Mouse (Mus musculus) macrophage (primary cell): Measurements from ENCODE around the gene Fibcd1. TPM values are rescaled to one million over a fixed set of nuclear protein-coding genes. Genes with fewer than 3 reads are reported as not detected.

Source experiments
- H3K27ac ChIP-seq: fragments of 350-480 bp; formaldehyde crosslinking; 2 replicates; pipeline ENCODE4 v1.9.0; 2021
- H3K36me3 ChIP-seq: fragments of 350-480 bp; formaldehyde crosslinking; 2 replicates; pipeline ENCODE4 v1.9.0; 2021; ENCODE audit errors: inconsistent target
- H3K4me3 ChIP-seq: fragments of 350-480 bp; formaldehyde crosslinking; 2 replicates; pipeline ENCODE4 v1.9.0; 2021; ENCODE audit errors: inconsistent target
- H3K79me2 ChIP-seq: fragments of 350-480 bp; formaldehyde crosslinking; 2 replicates; pipeline ENCODE4 v1.9.0; 2021; ENCODE audit errors: inconsistent target
- WGBS: methylation state at CpG from one replicate; pipeline ENCODE4 v1.1.7; 2026; ENCODE audit warnings: inconsistent platforms; ENCODE audit not compliant: missing documents; 5-methylcytosine and 5-hydroxymethylcytosine counted together
- polyA plus RNA-seq: library from polyadenylated mRNA; stranded (reverse); fragments of 250-400 nt; gene quantifications from 3 replicates; pipeline ENCODE4 v1.2.4, GENCODE M21; 2018; ENCODE audit warnings: inconsistent platforms

Fibcd1 gene
- polyA plus RNA-seq, 1 experiment from 2014 or later, result not detected

DNA sequence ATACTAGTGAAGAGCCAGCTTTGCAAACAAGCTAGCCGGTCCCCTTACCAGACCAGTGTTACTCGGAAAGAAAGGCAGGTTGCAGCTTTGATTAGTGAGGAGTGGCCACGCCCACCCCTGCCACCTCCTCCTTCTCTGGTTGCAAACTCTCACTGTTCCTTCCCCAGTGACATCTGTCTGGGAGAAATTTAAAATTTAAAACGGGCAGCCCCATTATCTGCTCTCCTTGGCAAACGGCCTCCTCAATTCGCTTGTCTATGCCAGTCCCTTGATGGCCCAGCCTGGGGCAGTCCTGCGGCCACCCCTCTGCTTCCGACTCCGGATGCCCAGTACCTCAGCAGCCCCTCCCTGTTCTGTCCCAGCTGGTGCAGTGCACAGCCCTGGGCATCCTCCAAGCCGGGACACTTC, 1.1 kb downstream of the Fibcd1 start:
- H3K27ac ChIP-seq, result no peak overlapping the region
- WGBS, result 16% methylated on average over 10 of the region's 10 CpGs
- no peaks in the 10 kb centered on the region for H3K36me3 ChIP-seq
- no peak overlapping the region for H3K4me3 ChIP-seq
- no peaks in the 10 kb centered on the region for H3K79me2 ChIP-seq

DNA sequence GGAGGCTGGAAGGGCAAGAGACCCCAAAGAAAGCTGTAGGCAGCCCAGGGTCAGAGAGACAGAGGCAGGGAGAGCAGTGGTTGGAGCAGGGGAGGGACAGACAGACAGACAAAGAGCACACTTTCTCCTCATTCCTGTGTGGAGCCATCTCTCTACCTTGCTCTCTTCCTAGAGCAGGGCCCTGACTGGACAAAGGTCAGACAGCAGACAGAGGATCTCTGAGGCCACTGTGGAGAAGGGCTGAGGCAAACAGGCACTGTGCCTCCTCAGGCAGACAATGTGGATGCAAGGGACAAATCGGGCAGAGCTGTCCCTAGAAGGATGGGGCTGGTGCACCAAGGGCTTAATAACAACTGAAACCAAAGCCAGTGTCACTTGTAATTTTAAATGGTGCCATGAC, 6.9 kb downstream of the Fibcd1 start:
- no peaks in the 10 kb centered on the region for H3K36me3 ChIP-seq
- no peak overlapping the region for H3K4me3 ChIP-seq
- no peaks in the 10 kb centered on the region for H3K79me2 ChIP-seq
- no peak overlapping the region for H3K27ac ChIP-seq
- WGBS, result 91% methylated on average over 1 of the region's 1 CpGs

DNA sequence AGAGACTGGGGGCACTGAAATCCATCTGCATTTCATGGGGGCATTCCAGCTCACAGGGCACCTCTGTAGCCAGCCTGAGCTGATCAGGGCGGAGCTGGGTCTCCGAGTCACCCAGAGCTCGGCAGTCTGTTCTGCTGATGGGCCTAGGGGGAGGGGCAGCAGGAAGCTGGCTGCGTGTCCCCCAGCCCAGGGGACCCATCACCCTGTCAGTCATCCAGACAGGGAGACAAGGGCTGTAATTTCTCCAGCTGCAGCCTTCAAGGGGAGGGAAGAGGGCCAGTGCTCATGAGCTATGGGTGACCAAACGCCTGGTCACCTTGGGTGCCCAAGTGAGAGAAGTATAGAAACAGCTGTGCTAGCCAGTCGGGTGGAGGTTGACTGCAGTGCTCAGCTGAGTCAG, 8.8 kb downstream of the Fibcd1 start:
- H3K27ac ChIP-seq, result no peak overlapping the region
- no peaks in the 10 kb centered on the region for H3K79me2 ChIP-seq
- WGBS, result 68% methylated on average over 6 of the region's 6 CpGs
- H3K4me3 ChIP-seq, result no peak overlapping the region
- no peaks in the 10 kb centered on the region for H3K36me3 ChIP-seq

DNA sequence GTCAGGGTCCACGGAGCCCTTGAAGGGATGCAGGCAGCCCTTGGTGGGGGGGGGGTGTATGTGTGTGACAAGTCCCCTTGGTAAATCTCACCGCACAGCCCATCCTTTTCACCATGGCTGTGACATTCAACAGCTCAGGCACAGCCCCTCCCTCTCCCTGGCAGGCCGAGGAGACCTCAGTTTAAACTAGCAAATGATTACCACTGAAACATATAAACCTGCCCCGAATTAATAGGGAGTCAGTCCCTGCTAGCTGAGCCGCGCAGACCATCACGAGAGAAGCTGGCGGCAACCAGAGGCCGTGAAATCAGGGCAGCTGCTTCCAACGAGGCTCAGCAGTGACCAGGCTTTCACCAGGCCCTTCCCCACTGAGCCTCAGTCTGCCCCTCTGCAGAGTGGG, 9.7 kb downstream of the Fibcd1 start:
- WGBS, result 89% methylated on average over 9 of the region's 10 CpGs
- no peaks in the 10 kb centered on the region for H3K36me3 ChIP-seq
- no peak overlapping the region for H3K27ac ChIP-seq
- no peak overlapping the region for H3K4me3 ChIP-seq
- no peaks in the 10 kb centered on the region for H3K79me2 ChIP-seq

DNA sequence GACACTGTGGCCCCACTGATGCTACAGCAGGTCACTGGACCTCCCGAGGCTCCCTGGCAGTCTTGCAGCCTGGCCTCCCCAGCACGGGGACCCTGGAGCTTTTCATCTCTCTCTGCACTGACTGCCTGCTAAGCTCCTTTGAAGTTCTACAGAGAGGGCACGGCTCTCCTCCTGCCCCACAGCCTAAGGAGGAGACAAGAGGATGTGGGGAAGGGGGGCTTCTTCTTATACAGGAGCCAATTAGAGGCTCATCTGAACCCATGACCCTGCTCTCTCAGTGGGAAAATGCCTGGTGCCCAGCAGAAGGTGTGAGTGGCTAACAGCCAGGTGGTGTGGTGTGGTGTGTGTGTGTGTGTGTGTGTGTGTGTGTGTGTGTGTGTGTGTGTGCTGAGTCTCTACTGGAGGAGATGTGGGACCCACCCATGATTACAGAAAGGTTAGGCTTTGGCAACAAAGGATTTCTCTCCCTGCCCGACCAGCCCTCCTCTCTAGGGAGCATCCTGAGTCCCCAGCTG, 17.4 kb downstream of the Fibcd1 start:
- WGBS, result 84% methylated on average over 4 of the region's 4 CpGs

DNA sequence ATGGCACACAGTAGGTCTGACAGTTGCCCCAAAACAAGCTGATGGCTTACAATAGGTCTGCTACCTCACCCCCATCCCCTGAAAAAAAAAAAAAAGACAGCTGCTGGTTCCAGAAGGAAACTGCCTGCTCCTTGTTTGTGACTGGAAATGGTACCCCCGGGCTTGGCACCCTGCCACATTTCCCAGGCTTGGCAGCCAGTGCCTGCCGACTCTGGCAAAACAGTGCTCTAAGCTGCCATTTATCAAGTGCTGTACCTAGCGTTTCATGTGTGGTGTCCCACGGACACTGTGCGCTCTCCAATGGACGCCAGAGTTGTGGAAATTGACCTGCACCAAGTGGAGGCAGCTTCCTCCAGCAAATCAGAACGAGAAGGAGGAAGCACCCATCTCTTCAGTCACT, 17.9 kb downstream of the Fibcd1 start:
- H3K27ac ChIP-seq, result no peak overlapping the region
- no peaks in the 10 kb centered on the region for H3K79me2 ChIP-seq
- no peaks in the 10 kb centered on the region for H3K36me3 ChIP-seq
- H3K4me3 ChIP-seq, result no peak overlapping the region
- 57% methylated on average over 7 of the region's 7 CpGs for WGBS

More for the DNA sequence above, 17.4 kb downstream of the Fibcd1 start:
- H3K79me2 ChIP-seq, result no peaks in the 10 kb centered on the region
- no peaks in the 10 kb centered on the region for H3K36me3 ChIP-seq
- no peak overlapping the region for H3K27ac ChIP-seq
- H3K4me3 ChIP-seq, result no peak overlapping the region

DNA sequence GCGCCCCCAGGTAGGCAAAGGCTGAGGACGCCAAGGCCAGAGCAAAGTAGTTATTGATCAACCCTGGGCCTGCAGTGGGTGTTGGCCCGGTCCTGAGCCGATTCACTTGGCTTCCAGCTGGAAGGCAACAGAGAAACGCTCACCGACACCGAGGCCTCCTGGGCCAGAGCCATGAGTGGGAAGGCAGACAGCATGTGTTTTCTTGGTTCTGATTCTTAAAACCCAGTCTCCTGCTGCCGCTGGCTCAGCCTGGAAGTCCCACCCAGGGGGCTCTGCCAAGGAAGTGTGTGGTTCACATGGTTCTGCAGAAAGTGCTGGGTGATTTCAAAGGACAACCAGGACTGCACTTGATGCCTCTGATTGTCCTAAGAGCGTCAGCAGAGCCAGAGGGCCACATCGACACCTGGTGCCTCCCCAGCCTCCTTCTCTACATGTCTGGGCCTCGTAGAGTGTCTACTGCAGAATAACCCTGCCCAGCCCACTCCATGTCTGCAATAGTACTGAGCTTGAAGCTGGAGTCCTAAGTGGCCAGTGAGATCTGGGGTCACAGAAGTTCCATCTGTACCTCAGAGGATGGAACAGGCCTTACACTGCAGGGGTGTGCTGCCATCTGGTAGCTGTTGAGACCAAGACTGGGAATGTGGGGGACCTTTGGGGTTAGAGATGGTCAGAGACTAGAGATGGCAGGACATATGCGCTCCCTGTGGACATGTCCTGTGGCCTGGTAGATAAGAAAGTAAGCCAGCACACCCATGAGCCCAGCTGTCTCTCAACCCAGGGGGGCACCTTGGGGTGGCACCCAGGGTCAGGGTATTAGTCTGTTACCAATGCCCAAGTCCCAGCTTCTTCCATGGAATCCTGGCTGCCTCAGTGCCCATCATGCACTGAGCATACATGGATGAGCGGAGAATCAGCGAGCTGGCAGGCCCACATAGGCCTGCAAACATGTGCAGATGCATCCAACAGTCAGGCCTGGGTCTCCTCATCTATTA, 19.4 kb downstream of the Fibcd1 start:
- H3K27ac ChIP-seq, result no peak overlapping the region
- H3K4me3 ChIP-seq, result no peak overlapping the region
- WGBS, result 94% methylated on average over 14 of the region's 14 CpGs
- no peaks in the 10 kb centered on the region for H3K79me2 ChIP-seq
- no peaks in the 10 kb centered on the region for H3K36me3 ChIP-seq

DNA sequence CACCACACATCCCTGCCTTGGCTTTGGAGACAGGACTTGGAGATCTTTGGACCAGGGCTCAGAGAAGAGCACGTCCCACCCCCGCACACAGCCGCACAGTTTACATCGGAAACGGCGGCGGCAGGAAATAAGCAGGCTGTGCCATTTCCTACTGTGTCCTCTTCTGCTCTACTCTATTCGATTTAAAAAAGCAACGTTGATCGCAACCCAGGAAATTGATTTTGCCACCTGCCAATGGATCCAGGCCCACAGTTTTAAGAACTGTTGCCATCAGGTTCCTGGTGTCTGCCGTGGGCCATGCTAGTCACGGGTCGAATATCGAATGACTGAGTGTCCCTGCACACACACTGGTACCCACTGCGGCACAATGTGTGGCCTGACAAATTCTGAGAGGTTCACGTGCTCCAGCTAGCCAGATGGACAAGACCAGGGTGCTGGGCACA, 20.3 kb downstream of the Fibcd1 start:
- Histone ChIP-seq H3K79me2 (no peaks in the 10 kb centered on the region), H3K4me3 (no peak overlapping the region), H3K36me3 (no peaks in the 10 kb centered on the region), H3K27ac (no peak overlapping the region)
- WGBS, result 28% methylated on average over 15 of the region's 16 CpGs

DNA sequence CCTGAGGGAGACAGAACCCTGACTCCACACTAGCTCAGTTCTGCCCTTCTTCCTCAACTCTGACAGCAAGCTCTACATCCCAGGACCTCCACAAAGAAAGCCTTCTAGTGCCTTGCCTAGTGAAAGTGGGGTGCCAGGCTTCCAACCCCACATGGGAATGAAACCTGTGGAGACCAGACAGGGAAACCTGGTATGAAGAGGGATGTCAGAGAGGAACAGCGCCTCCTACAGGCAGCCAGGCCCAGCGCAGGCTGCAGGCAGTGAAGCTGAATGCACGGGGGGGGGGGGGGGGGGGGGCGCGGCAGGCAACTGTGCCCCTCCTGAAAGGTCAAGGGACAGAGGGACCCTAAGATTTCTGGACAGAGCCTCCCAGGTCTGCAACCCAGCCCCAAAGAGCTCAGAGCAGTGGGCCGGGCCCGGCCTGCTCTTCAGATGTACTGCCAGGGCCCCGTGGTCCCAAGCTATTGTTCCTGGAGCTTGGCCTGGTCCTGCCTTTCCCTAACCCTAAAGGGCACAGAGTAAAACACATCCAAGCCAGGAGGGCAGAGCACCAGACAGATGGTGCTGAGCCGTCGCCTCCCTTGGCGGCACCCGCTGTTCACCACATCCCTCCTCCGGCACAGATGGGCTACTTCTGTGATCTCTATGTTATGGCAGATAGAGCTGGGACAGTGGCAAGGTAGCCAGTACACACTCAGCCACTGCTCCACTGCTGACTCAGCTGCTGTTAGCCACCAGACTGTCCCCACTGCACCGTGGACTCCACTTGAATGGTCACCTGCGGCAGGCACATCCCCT, 21.7 kb downstream of the Fibcd1 start:
- H3K4me3 ChIP-seq, result no peak overlapping the region
- 90% methylated on average over 10 of the region's 15 CpGs for WGBS
- H3K79me2 ChIP-seq, result no peaks in the 10 kb centered on the region
- no peak overlapping the region for H3K27ac ChIP-seq
- H3K36me3 ChIP-seq, result no peaks in the 10 kb centered on the region

DNA sequence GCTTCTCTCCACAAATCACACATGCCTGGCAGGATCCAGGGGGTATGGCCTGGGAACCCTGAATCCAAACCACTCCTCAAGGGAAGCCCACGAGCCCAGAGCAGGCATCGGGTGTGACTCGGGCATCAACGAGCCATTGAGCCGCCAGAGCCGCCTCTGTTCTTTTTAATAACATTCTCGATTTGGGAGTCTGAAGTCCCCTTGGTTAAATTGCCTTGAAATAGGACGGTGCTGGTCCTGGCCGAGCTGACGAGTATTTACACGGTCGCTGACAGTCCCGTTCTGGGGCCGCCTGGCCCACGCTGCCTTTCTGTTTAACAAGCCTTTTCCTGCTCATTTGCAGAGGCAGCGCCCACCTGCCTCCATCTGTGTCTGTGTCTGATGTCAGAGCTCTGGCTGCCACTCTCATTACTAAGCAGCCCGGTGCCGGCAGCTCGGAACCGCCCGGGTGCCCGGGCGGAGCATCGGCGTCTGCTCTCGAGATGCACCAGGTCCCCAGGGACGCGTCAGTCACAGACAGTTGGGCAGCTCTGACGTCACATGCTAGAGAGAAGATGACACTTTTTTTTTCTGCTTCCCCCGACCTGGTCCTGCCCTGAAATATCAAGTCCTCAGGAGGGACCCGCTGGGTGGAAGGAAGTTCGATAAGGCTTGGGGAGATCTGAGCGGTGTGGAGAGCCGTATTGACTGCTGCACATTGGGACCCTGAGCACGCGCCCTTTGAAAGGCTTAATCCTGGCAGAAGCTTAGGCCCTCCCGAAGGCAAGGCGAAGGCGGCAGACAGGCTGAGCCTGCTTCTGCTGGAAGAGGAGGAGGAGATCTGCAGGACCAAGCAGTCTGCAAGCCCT, 23.1 kb downstream of the Fibcd1 start:
- Histone ChIP-seq H3K4me3 (no peak overlapping the region), H3K79me2 (no peaks in the 10 kb centered on the region), H3K27ac (no peak overlapping the region), H3K36me3 (no peaks in the 10 kb centered on the region)
- WGBS, result 35% methylated on average over 39 of the region's 39 CpGs

DNA sequence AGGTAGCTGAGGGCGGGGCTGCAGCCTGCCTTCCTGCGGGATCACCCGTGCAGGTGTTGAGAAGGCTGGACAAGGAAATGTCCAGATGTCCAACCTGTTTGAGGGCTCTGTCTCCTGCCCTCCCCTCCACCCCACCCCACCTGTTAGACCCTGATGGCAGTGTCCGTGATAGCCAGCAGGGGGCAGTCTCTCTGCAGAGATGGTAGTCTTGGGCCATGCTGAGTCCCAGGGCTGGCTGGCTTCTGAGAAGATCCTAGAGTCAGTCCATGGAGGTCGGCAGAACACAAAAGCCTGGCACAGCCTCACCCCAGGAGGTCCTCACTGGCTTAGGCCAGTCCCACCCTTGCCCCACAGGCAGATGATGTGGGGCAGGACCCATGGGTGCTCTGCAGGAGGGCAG, 30.4 kb downstream of the Fibcd1 start:
- 28% methylated on average over 5 of the region's 5 CpGs for WGBS
- Histone ChIP-seq H3K36me3 (no peaks in the 10 kb centered on the region), H3K79me2 (no peaks in the 10 kb centered on the region), H3K27ac (no peak overlapping the region), H3K4me3 (no peak overlapping the region)

DNA sequence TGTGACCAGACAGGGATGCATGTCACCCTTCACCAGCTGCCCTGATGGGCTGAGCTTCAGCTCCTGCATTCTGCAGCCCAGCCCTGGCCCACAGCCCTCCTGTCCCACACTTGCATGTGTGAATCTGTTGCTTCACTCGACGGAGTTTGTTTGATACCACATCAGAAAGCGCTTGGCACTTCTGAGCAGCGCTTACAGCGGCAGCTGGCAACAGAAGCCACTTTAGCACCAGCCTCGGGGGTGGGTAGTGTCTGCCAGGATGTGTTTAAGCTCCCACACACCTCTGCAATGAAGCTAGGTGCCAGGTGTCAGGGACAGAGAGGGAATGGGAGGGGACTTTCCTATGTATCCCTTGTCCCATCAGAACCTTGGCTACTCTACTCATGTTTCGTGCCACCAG, 31.1 kb downstream of the Fibcd1 start:
- 80% methylated on average over 6 of the region's 7 CpGs for WGBS
- Histone ChIP-seq H3K4me3 (no peak overlapping the region), H3K79me2 (no peaks in the 10 kb centered on the region), H3K36me3 (no peaks in the 10 kb centered on the region), H3K27ac (no peak overlapping the region)

DNA sequence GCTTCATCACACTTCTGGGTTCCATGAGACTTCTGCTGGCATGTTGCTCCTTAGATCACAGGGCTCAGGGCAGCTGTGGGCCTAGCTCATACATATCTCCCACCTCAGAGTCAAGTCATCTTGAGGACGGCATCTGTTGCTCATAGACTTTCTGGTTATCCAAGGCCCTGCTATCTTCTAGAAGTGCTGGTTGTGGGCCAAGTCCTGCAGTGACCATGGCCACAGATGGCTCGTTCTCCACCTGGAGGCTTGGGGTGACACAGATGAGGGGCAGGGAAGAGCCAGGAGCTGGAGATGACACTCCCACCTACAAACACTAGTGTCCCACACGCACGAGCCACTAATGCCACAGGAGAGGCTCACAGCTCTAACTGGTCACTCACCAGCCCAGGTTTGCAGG, 32.2 kb downstream of the Fibcd1 start:
- 90% methylated on average over 4 of the region's 4 CpGs for WGBS
- no peaks in the 10 kb centered on the region for H3K36me3 ChIP-seq
- H3K79me2 ChIP-seq, result no peaks in the 10 kb centered on the region
- H3K27ac ChIP-seq, result no peak overlapping the region
- H3K4me3 ChIP-seq, result no peak overlapping the region
